Mouse (Mus musculus): ENCODE results near the gene Pigb.
"Not testable (repeated sequence)": the region's sequence is repeated elsewhere in the genome, so short reads cannot be mapped to it uniquely, and the experiment has no call there.

The Pigb gene

GRCm38 (mm10) chr9:73040080-73040479 is at the start of gene Pigb:
Gene Pigb (minus strand): TSS chr9:73040378.
- DNase-seq (ENCODE audit: inconsistent age in 2 of 2, low spot score in 1 of 2) = peak; percentile 56 to 74

DNA sequence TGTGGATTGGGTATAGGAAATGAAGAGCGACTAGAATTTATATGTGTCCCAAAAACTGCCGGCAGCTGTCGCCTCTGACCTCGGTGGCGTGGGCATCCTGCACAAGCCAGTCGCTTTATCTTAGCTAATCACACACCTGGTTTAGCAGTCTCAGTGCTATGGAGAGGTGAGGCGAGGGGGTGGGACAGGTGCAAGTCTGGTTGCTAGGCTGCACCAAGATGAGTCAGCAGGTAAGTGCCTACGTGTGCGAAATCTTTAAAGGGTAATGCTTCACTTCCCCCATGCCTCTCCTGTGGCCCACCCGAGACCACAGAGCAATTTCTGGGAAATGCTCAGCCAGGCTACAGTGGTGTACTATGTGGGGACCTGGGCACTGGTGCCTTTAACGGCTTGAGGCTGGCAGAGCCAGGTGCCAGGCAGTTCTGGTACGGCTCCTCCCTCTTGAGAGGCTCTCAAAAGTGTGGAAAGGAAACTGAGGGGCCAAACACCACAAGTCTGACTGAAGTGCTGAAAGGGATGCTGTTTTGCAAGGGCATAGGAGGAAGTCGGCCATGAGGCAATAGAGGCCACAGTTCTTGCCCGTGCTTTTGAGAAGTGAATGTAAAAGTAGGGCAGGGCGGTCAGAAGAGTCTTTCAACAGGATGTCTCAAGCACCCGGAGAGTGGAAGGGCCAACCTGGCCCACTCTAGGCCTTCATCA is 49.2 kb upstream of the Pigb start:
- DNase-seq (ENCODE audit: inconsistent age in 2 of 2, low spot score in 1 of 2) = peak in 1 of 2 experiments; percentile 35

- no peak for DNase-seq (ENCODE audit: inconsistent age in 2 of 2, low spot score in 1 of 2)
These were observed 47.4 kb upstream of the Pigb start for GRCm38 (mm10) chr9:73087581-73087980.

DNA sequence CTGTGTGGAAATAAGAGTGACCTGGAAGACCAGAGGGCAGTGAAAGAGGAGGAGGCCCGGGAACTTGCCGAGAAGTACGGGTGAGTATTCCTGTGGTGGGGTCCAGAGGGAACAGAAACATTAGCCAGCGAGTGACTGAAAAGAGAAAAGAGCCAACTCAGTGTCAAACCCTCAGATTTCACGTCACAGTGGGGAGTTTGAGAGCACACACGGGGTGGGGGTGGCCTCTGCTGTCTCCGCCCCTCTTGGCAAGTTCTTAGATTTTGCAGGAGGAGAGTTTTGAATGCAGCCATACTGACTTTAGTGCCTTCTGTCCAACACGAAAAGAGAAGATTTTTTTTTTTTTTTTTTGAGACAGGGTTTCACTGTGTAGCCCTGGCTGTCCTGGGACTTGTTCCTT is 46.9 kb upstream of the Pigb start:
- DNase-seq (ENCODE audit: inconsistent age in 2 of 2, low spot score in 1 of 2) = no peak

DNA sequence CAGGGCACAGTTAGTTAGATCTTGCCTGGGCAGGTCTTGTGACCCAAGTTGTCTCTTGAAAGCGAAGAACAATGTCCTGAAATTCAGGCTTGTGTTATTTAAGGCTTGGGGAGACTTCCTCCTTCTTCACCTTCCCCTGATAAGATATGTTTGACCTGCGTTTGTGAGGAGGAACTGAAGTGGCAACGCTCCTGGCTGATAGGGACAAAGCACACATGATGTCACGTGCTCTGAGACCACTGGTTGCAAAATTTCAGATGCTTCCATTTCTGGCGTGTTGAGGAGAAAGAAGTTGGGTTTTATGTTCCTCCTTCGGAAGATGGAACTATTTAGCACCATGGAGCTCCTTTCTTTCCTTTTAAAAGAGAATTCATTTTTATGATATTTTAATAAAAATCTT is 45.7 kb upstream of the Pigb start:
- no peak for DNase-seq (ENCODE audit: inconsistent age in 2 of 2, low spot score in 1 of 2)

DNA sequence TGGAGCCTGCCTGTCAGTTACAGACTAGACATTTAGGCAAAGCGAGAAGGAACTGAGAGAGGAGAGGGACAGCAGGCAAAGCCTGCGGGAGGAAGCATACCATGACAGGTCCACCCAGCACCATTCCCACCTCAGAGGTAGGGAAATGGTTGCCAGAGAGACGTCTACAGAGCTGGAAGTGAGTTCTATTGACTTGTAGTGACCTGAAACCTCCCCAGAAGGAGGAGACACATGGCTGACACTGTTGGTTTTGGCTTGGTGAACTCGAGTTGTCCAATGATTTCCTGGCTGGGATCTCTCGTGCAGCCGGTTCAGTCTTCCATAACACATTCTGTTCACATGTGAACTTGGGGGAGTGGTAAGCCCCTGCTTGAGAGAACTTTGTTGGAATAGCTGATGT is 43.8 kb upstream of the Pigb start:
- no peak for DNase-seq (ENCODE audit: inconsistent age in 2 of 2, low spot score in 1 of 2)

- DNase-seq (ENCODE audit: inconsistent age in 2 of 2, low spot score in 1 of 2) = no peak
These were observed 42.3 kb upstream of the Pigb start for GRCm38 (mm10) chr9:73082291-73083000.

- no peak for DNase-seq (ENCODE audit: inconsistent age in 2 of 2, low spot score in 1 of 2)
These were observed 39.7 kb upstream of the Pigb start for GRCm38 (mm10) chr9:73079801-73080325.

- DNase-seq (ENCODE audit: inconsistent age in 2 of 2, low spot score in 1 of 2) = not testable (repeated sequence)
These were observed 39.2 kb upstream of the Pigb start for GRCm38 (mm10) chr9:73079349-73079748.

GRCm38 (mm10) chr9:73073169-73073568 is 33.0 kb upstream of the Pigb start:
- DNase-seq (ENCODE audit: inconsistent age in 2 of 2, low spot score in 1 of 2) = no peak

GRCm38 (mm10) chr9:73072426-73072825 is 32.2 kb upstream of the Pigb start:
- DNase-seq (ENCODE audit: inconsistent age in 2 of 2, low spot score in 1 of 2) = no peak

- no peak for DNase-seq (ENCODE audit: inconsistent age in 2 of 2, low spot score in 1 of 2)
These were observed 30.9 kb upstream of the Pigb start for GRCm38 (mm10) chr9:73070971-73071659.

DNA sequence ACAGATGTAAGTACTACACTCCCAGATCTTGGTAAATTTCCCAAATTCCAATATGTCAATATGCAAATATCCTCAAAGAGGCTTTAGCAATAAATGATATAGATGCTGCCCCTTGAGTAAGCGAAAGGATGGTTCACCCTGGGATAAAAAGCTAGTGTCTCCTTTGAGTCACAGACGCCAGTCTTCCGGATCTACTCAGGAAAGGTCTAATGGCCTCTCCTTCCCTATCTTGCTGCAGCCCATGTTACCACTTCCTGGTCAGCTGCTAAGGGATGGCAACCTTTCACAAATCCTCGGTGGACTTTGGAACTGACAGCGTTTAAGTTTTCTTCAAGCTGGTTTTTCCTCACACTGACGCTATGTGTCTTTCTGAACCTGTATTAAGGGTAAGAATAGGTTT is 28.5 kb upstream of the Pigb start:
- DNase-seq (ENCODE audit: inconsistent age in 2 of 2, low spot score in 1 of 2) = no peak

DNA sequence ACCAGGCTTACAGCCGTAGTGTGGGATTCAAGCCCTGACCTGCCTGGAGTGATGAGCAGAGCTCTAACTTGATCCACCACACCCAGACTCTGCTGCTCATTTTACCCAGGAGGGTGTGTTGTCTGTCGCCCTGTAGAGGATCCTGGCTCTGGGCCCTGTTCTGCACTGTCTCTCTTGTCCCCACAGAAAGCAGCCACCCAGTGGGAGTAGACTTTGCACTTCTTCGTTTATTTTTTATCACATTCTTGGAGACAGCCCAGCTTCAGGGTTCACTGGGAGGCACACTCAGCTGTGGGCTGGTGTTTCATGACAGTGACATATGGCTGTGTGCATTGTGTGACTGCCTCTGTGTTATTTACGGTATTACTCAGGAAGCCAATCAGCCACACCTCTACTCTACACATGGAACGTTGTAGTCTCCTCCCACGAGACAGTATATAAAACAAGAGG is 28.1 kb upstream of the Pigb start:
- DNase-seq (ENCODE audit: inconsistent age in 2 of 2, low spot score in 1 of 2) = no peak

GRCm38 (mm10) chr9:73067086-73067485 is 26.9 kb upstream of the Pigb start:
- DNase-seq (ENCODE audit: inconsistent age in 2 of 2, low spot score in 1 of 2) = no peak

- DNase-seq (ENCODE audit: inconsistent age in 2 of 2, low spot score in 1 of 2) = peak; percentile 41 to 76
These were observed 23.6 kb upstream of the Pigb start for GRCm38 (mm10) chr9:73063621-73064290.

DNA sequence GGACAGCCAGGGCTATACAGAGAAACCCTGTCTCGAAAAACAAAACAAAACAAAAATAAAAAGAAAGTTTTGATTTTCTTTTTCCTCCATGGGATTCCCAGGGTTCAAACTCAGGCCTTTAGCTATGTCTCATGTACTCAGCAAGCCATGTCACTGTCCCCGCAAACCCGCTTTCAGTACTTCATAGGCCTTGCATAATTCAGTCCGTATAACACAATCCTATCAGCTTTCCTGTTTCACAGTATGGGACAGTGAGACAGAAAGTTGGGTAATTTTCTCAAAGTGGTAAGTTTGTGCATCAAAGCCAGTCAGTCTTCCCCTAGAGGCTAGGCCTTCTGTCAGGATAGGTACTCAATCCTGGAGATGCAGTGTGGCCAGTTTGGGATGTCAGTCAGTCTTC is 19.0 kb upstream of the Pigb start:
- DNase-seq (ENCODE audit: inconsistent age in 2 of 2, low spot score in 1 of 2) = no peak

- DNase-seq (ENCODE audit: inconsistent age in 2 of 2, low spot score in 1 of 2) = peak; percentile 80 to 91
These were observed 15.3 kb upstream of the Pigb start for GRCm38 (mm10) chr9:73055441-73055911.

- peak; percentile 38 to 60 for DNase-seq (ENCODE audit: inconsistent age in 2 of 2, low spot score in 1 of 2)
These were observed 10.4 kb upstream of the Pigb start for GRCm38 (mm10) chr9:73050606-73051005.

GRCm38 (mm10) chr9:73049833-73050232 is 9.7 kb upstream of the Pigb start:
- DNase-seq (ENCODE audit: inconsistent age in 2 of 2, low spot score in 1 of 2) = no peak

GRCm38 (mm10) chr9:73048927-73049326 is 8.7 kb upstream of the Pigb start:
- DNase-seq (ENCODE audit: inconsistent age in 2 of 2, low spot score in 1 of 2) = no peak

Data from adrenal gland, adult (tissue).